Mouse (Mus musculus): ENCODE data around the gene Cyp39a1. TPM values are rescaled to one million over a fixed set of nuclear protein-coding genes. Genes with fewer than 3 reads are reported as not detected.

Cyp39a1 gene
- polyA plus RNA-seq, 1 experiment from 2014 or later = 21.8 TPM

DNA sequence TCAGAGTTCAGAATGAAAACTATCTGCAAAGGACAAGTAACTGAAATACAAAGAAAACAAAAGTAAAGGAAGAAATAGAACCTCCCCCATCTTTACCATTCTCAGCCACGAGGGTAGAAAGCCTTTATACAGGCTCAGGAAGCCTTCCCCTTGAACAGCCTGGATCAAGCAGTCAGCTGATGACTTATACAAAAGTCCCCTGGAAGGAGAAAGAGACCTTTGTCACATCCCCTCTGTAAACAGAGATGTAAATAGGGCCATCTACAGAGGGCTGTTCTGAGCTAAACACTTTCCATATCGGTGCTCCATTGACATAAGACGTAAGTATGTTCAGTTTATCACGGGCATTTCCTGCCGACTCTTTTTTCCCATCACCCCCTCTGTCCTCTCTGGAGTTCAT, 20.3 kb upstream of the Cyp39a1 start:
- H3K4me2 ChIP-seq (replicated peaks) = no peak overlapping the region
- H3K27ac ChIP-seq (replicated peaks) = no peak overlapping the region
- H3K36me3 ChIP-seq = peaks cover 67% of the 10 kb centered on the region
- H3K4me1 ChIP-seq = no peaks in the 10 kb centered on the region
- H3K9ac ChIP-seq (replicated peaks) = no peak overlapping the region
- H3K27me3 ChIP-seq = no peaks in the 10 kb centered on the region
- 46% methylated on average over 5 of the region's 5 CpGs for WGBS
- H3K4me3 ChIP-seq = no peak overlapping the region
- no peak for ATAC-seq (replicated peaks)
- no peaks in the 10 kb centered on the region for H3K9me3 ChIP-seq

DNA sequence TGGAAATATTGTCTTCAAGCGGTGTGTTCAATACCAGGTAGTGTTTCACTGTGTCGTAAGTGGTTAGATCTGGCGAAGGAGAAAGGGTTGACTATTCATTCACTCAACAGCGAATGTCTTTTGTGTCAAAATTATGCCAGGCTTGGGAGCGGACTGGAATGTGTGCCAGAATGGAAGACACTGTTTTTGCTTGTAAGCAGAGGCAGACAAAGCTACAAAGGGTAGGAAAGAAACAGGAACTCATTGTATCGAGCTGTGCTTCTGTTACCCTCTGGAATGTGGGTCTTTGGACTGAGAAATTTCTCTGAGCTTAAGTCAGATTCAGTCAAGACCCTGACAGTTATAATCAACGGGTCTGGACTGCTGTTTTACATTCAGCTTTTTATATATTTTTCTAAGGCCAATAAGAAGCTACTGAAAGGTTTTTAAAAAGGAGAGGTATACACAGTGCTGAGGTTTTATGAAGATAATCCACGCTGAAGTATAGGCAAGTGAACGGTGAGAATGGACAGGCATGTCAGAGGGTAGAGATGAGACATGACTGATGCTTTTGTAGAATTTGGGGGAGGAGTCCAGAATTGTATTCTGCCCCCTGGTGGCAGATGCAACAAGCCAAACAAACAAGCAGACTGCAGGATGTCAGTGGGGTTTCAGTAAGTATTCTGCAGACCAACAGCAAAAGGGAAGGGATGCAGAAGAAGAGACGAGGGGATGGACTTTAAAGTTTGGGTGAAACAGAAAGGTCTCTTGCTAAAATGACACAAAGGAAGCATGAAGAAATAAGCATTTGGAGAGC, 17.4 kb upstream of the Cyp39a1 start:
- Histone ChIP-seq H3K36me3 (peaks cover 75% of the 10 kb centered on the region), H3K27me3 (no peaks in the 10 kb centered on the region), H3K9ac (replicated peaks) (no peak overlapping the region), H3K4me3 (no peak overlapping the region), H3K9me3 (no peaks in the 10 kb centered on the region), H3K4me1 (no peaks in the 10 kb centered on the region), H3K4me2 (replicated peaks) (no peak overlapping the region), H3K27ac (replicated peaks) (no peak overlapping the region)
- WGBS = 75% methylated on average over 10 of the region's 10 CpGs
- ATAC-seq (replicated peaks) = no peak

DNA sequence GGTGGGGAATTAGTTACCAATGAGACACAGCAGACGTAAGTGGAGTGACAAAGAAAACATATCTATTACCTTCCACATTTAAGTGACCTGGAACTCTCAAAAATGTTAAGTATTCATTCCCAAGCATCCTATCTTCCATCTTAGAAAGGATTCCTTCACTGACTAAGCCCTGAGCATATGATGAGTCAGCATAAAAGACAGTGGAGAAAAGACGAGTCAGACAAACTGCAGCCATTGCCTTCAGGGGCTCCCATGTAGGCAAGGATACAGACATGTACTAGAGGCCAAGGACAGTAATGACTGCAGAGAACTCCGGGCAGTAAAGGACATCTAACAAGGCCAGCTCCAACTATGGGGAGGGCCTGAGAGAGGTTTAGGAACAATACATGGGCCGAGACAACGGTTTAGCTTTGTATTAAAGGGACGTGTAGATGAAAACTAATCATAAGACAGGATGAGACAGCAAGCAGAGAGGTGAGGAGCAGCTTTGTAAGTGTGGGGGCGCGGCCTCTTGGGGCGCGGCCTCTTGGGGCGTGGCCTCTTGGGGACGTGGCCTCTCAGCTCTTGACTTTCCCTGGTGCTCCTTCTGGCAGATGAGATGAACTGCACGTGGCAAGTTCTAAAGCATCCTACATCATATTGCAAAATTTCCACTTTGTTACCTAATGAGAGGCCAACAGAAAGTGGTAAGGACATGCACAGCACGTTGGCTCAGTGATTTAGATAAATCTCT, 15.7 kb upstream of the Cyp39a1 start:
- 71% methylated on average over 14 of the region's 14 CpGs for WGBS
- H3K4me1 ChIP-seq = no peaks in the 10 kb centered on the region
- H3K4me3 ChIP-seq = no peak overlapping the region
- H3K4me2 ChIP-seq (replicated peaks) = no peak overlapping the region
- no peak overlapping the region for H3K9ac ChIP-seq (replicated peaks)
- no peak overlapping the region for H3K27ac ChIP-seq (replicated peaks)
- H3K27me3 ChIP-seq = no peaks in the 10 kb centered on the region
- H3K36me3 ChIP-seq = peaks cover 64% of the 10 kb centered on the region
- ATAC-seq (replicated peaks) = no peak
- H3K9me3 ChIP-seq = no peaks in the 10 kb centered on the region

DNA sequence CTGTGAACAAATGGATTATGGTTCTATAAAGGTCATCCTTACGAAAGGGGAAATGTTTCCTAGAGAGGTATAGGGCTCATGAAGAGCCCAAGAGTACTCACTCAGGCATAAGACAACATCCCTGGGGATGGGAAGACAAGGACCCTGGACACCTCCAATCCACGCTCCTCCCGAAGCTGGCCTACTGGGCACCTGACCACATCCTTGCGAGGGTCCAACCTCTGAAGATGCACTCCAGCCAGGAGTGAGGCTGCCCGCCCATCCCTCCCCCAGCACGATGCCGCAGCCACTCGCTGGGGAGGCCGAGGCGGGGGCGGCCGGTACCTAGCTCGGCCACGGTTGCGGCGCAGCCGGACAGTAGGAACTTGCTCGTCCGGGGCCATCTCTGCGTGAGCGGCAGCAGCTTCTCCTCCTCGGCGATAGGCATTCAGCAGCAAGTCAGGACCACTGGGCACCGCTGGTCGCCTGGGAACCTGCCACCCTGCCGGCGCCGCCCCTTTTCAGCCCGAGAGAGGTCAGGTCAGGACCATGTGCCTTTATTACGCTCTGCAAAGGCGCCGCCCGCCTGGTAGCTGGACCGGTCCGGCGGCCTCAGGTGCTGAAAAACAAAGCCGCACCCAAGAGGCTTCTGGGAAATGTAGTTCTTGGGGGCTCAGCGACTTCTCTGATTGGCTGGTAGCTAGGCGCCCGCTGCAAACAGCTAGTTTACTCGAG, 492 bp upstream of the Cyp39a1 start, which contains the start of gene Slc25a27:
Gene Slc25a27 (minus strand): TSS at position 639 of the 714 bp plus-strand sequence.
- peak; percentile 99 for ATAC-seq (replicated peaks)
- under 1% methylated on average over 41 of the region's 41 CpGs for WGBS

DNA sequence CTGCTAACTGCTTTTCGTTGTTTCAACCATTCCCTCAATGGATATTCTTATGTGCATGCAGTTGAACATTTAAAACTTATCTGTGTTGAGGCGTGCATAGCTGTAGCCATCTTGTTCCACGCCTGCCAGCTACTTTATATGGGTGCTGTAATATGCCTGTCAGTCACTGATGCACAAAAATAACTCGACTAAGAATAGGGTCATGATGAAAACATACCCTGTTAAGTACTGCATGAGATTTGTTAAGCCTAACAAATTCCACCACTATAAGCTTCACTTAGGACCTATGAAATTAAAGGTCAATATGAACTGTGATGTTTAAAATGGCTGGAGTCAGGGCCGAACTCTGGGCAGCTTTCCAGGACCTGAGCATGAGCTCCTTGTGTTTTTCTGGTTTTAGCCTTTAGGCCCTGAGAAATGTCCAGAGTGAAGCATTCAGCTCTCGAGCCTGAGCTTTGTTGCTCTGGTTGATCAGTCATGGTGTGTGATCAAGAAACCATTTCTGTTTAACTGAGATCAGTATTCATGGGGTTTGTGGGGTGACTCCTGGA, 2.0 kb downstream of the Cyp39a1 start:
- Histone ChIP-seq H3K36me3 (no peaks in the 10 kb centered on the region), H3K9ac (replicated peaks) (no peak overlapping the region), H3K9me3 (no peaks in the 10 kb centered on the region), H3K27ac (replicated peaks) (no peak overlapping the region), H3K4me3 (no peak overlapping the region), H3K4me1 (peaks cover 28% of the 10 kb centered on the region), H3K27me3 (no peaks in the 10 kb centered on the region), H3K4me2 (replicated peaks) (peak overlapping the region; percentile 69)
- WGBS = 66% methylated on average over 6 of the region's 6 CpGs
- ATAC-seq (replicated peaks) = no peak

More for the DNA sequence above, 492 bp upstream of the Cyp39a1 start, which contains the start of gene Slc25a27:
- Histone ChIP-seq H3K27ac (replicated peaks) (peak within 1 kb of the TSS; percentile 66), H3K4me1 (peaks cover 28% of the 10 kb centered on the region), H3K9me3 (no peaks in the 10 kb centered on the region), H3K4me2 (replicated peaks) (peak within 1 kb of the TSS; percentile 69), H3K27me3 (no peaks in the 10 kb centered on the region), H3K36me3 (peaks cover 12% of the 10 kb centered on the region), H3K4me3 (peak within 1 kb of the TSS; percentile 82), H3K9ac (replicated peaks) (peak within 1 kb of the TSS; percentile 85)

DNA sequence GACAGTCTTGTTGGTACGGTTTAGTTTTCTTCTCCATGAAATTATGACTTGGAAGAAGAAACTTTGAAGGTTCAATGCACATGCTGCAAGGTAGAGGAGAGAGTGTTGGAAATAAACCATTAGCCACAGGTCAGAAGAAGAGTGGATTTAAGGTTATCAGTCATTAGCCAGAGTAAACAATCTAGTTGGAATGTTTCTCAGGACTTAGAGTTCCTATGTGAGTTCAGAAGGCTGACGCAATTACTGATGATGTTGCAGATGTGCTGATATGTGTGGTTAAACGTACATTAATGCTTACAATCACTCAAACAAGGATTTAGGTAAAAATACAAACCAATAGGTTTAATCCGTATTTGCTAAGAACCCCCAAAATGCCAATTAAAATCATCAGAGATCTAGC, 4.7 kb downstream of the Cyp39a1 start:
- no peaks in the 10 kb centered on the region for H3K9me3 ChIP-seq
- H3K4me1 ChIP-seq = peaks cover 10% of the 10 kb centered on the region
- H3K9ac ChIP-seq (replicated peaks) = no peak overlapping the region
- no peaks in the 10 kb centered on the region for H3K27me3 ChIP-seq
- ATAC-seq (replicated peaks) = no peak
- no peak overlapping the region for H3K27ac ChIP-seq (replicated peaks)
- H3K36me3 ChIP-seq = no peaks in the 10 kb centered on the region
- 90% methylated on average over 4 of the region's 4 CpGs for WGBS
- no peak overlapping the region for H3K4me2 ChIP-seq (replicated peaks)
- H3K4me3 ChIP-seq = no peak overlapping the region

DNA sequence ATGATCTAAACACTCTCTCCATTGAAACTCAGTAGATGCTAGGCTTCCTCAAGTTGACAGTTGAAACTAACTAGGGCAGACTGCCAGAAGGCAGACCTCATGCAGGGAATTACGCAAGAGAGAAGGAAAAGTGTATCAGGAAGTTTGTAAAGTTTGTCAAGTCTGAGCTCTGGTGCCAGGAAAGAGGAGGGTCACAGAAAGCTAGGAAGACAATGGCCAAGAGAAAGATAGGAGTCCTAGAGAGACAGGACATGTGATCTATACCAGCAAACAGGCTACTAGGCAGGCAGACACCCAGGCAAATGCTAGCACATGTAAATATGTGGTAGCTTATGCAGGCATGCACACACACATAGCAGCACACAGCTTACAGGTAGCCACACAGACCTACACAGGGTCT, 8.0 kb downstream of the Cyp39a1 start:
- Histone ChIP-seq H3K4me2 (replicated peaks) (no peak overlapping the region), H3K9ac (replicated peaks) (no peak overlapping the region), H3K27me3 (no peaks in the 10 kb centered on the region), H3K9me3 (no peaks in the 10 kb centered on the region), H3K27ac (replicated peaks) (no peak overlapping the region), H3K4me3 (no peak overlapping the region), H3K36me3 (no peaks in the 10 kb centered on the region), H3K4me1 (no peaks in the 10 kb centered on the region)
- no peak for ATAC-seq (replicated peaks)
- WGBS = 55% methylated on average over 1 of the region's 1 CpGs

DNA sequence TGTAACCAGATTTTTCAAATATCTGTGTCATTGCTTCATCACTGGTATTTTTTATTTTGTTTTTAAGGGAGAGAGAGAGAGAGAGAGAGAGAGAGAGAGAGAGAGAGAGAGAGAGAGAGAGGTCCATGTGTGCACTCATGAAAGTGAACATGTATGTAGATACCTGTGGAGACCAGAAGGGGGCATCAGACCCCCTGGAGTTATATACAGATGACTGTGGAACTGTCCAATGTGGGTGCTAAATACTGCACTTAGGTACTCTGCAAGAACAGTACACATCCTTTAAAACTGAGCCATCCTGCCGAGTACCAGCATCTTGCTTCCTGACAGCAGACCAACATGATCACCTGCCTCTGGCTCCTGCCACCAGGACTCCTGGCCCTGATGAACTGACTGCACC, 9.0 kb downstream of the Cyp39a1 start:
- H3K9me3 ChIP-seq = no peaks in the 10 kb centered on the region
- H3K27ac ChIP-seq (replicated peaks) = no peak overlapping the region
- no peak overlapping the region for H3K9ac ChIP-seq (replicated peaks)
- H3K36me3 ChIP-seq = no peaks in the 10 kb centered on the region
- no peak overlapping the region for H3K4me2 ChIP-seq (replicated peaks)
- no peaks in the 10 kb centered on the region for H3K27me3 ChIP-seq
- no peak overlapping the region for H3K4me3 ChIP-seq
- no peak for ATAC-seq (replicated peaks)
- no peaks in the 10 kb centered on the region for H3K4me1 ChIP-seq
- 97% methylated on average over 1 of the region's 1 CpGs for WGBS

DNA sequence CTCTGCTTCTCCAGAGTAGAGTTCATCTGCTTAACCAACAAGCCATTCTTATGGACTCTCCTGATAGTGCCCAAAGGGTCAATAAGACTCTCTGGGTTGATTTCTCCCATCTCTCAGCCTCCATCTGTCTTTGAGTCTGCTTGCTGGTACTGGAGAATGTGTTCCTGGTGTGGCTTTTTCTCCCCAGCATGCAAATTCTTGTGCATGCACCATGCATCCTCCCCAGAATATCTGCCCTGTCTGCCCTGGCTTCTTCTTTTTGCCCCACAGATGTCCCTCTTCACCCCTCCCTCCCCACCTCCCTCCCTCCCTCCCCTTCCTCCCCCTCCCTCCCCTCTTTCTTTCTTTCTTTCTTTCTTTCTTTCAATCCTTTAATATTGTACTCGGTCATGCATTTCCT, 10.1 kb downstream of the Cyp39a1 start:
- H3K4me1 ChIP-seq = no peaks in the 10 kb centered on the region
- no peak overlapping the region for H3K27ac ChIP-seq (replicated peaks)
- H3K4me3 ChIP-seq = no peak overlapping the region
- 15% methylated on average over 1 of the region's 1 CpGs for WGBS
- H3K9me3 ChIP-seq = no peaks in the 10 kb centered on the region
- H3K4me2 ChIP-seq (replicated peaks) = no peak overlapping the region
- no peak for ATAC-seq (replicated peaks)
- no peak overlapping the region for H3K9ac ChIP-seq (replicated peaks)
- H3K27me3 ChIP-seq = no peaks in the 10 kb centered on the region
- no peaks in the 10 kb centered on the region for H3K36me3 ChIP-seq

DNA sequence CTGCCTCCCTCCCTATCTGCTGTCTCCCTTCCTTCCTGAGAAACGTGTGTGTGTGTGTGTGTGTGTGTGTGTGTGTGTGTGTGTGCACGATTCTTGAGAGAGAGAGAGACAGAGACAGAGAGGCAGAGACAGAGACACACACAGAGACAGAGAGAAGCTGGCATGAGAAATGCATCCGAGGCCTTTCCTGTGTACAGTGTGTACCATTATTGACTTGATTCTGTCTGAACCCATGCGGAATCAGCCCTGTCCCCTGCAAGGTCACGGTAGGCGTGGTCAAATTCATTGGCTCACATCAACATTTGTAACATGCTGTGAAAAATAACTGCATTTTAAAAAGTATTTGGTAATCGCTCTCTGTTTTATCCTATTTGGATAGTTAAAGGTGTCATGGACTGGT, 16.9 kb downstream of the Cyp39a1 start:
- Histone ChIP-seq H3K27ac (replicated peaks) (no peak overlapping the region), H3K9me3 (no peaks in the 10 kb centered on the region), H3K9ac (replicated peaks) (no peak overlapping the region), H3K27me3 (no peaks in the 10 kb centered on the region), H3K36me3 (no peaks in the 10 kb centered on the region), H3K4me3 (no peak overlapping the region), H3K4me1 (no peaks in the 10 kb centered on the region), H3K4me2 (replicated peaks) (no peak overlapping the region)
- 89% methylated on average over 6 of the region's 7 CpGs for WGBS
- ATAC-seq (replicated peaks) = no peak

DNA sequence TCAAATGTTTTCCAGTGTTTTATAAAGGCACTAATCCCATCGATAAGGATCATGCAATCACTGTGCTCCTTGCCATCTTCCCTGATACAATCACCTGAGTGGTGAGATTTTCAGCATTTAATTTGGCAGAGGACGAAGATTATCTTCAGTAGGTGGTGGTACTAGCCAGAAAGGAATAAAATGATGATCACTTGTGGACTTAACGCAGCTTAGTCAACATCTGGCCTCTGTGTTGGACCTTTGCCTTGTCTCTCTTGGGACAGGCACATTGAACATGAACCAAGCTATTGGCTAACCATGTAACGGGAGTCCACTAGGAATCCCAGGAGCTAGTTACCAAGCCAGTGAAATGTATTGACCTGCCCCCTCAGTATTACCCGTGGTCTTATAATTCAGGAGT, 17.4 kb downstream of the Cyp39a1 start:
- no peak overlapping the region for H3K4me2 ChIP-seq (replicated peaks)
- no peaks in the 10 kb centered on the region for H3K4me1 ChIP-seq
- 95% methylated on average over 5 of the region's 5 CpGs for WGBS
- H3K9ac ChIP-seq (replicated peaks) = no peak overlapping the region
- H3K9me3 ChIP-seq = no peaks in the 10 kb centered on the region
- H3K36me3 ChIP-seq = no peaks in the 10 kb centered on the region
- no peak overlapping the region for H3K27ac ChIP-seq (replicated peaks)
- no peak overlapping the region for H3K4me3 ChIP-seq
- no peak for ATAC-seq (replicated peaks)
- no peaks in the 10 kb centered on the region for H3K27me3 ChIP-seq

DNA sequence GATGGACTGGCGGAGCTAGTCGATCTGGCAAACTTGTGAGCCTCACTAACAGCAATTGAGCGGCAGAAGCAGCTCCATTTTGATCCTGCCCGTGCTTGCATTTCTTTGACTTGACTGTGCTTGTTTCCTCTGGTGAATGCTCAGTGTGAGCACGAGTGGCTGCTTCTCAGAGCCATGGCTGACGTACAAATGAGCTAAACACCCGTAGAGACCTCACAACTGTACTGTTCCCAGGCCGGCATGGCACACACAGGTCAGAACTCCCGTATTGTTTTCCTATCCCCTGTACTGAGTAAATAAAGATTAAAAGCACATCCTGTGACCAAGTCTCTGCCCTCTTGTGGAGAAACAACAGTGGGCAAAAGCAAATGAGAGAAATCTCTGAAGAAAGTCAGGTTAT, 22.4 kb downstream of the Cyp39a1 start:
- 87% methylated on average over 9 of the region's 9 CpGs for WGBS
- no peak for ATAC-seq (replicated peaks)
- H3K27me3 ChIP-seq = no peaks in the 10 kb centered on the region
- H3K4me1 ChIP-seq = no peaks in the 10 kb centered on the region
- H3K4me2 ChIP-seq (replicated peaks) = no peak overlapping the region
- H3K4me3 ChIP-seq = no peak overlapping the region
- H3K36me3 ChIP-seq = no peaks in the 10 kb centered on the region
- no peak overlapping the region for H3K27ac ChIP-seq (replicated peaks)
- no peak overlapping the region for H3K9ac ChIP-seq (replicated peaks)
- H3K9me3 ChIP-seq = no peaks in the 10 kb centered on the region
